Mouse (Mus musculus) heart, adult 2 months (tissue): Measurements from ENCODE around the gene Fbxl13.

Source experiments
- CTCF ChIP-seq: fragments of 200-600 bp; IDR thresholded peaks from 2 replicates; pipeline ENCODE4 v1.8.1; 2022; ENCODE audit warnings: antibody characterized with exemption, mild to moderate bottlenecking, moderate library complexity
- POLR2A ChIP-seq: fragments of 200-500 bp; IDR thresholded peaks from 2 replicates; pipeline ENCODE4 v1.6.1; 2011; ENCODE audit warnings: mild to moderate bottlenecking, low read depth, low read length, control low read depth; ENCODE audit not compliant: insufficient read depth

DNA sequence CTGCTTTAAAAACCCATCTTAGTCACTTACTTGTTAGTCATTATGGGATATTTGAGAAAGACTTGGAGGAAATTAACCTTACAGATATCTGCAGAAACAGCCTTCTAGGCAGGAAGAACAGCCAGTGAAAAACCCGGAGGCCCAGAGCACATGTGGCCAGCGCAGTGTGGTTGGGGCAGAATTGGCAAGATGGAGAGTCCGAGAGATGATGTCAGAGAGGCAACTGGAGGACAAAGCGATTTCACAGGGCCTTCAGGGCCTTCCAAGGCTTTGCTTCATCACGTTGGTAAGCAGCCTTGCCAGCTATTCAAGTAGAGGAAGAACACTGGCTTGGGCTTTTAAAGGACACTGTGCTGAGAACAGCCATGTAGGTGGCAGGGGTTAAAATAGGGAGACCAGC is 112.5 kb downstream of the Fbxl13 start:
- TF ChIP-seq POLR2A (no peak), CTCF (no peak)
